Mouse (Mus musculus) liver, embryonic 14.5 days (tissue): ENCODE measurements around the gene Zdhhc21.

Experiments
- CTCF ChIP-seq: IDR thresholded peaks from 2 replicates; pipeline ENCODE4 v1.5.1; 2016; ENCODE audit warnings: antibody characterized with exemption, low read depth, control low read depth
- EP300 ChIP-seq: IDR thresholded peaks from 2 replicates; pipeline ENCODE4 v1.6.1; 2016; ENCODE audit warnings: antibody characterized with exemption, low read depth

DNA sequence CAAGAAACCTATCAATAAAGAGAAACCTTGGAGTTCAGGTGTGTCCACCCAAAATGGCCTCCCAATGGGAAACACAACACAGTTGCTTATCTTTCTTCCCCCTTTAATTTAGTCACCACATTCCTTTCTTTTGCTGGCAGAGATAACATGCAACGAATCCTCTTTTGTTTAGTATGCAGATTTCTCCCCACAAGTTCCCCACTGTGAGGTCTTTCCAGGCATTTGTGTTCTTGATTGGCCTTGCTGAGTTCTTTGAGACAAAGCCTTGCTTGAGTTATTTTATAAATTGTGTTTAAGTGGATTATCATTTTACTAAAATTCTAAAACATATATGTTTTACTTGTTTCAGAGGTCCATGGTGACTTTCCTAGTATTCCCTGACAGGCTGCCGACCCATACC lies 26.4 kb upstream of the Zdhhc21 start:
- no peak for TF ChIP-seq CTCF
- TF ChIP-seq EP300 = no peak
